Mouse (Mus musculus) lung, postnatal 0 days (tissue): ENCODE data around the gene 4933430I17Rik. TPM values are rescaled to one million over a fixed set of nuclear protein-coding genes. Genes with fewer than 3 reads are reported as not detected.

Experiments
- ATAC-seq: fragments of 200-750 bp; cut with Nextera tagmentation; 2 replicates; pipeline ENCODE4 v1.8.0; 2017; ENCODE audit warnings: moderate library complexity
- DNase-seq: peaks from one replicate; pipeline ENCODE4 v3.0.0-alpha.2; 2016; ENCODE audit warnings: low spot score
- H3K27ac ChIP-seq: fragments of 300-500 bp; sonication (generic); 2 replicates; pipeline ENCODE4 v1.5.1; 2014; ENCODE audit warnings: antibody characterized with exemption, mild to moderate bottlenecking, low read length, mixed read lengths
- H3K27me3 ChIP-seq: fragments of 300-500 bp; sonication (generic); replicated peaks from 2 replicates; pipeline ENCODE4 v1.6.1; 2014; ENCODE audit warnings: low read length, mixed read lengths; ENCODE audit not compliant: insufficient read depth
- H3K36me3 ChIP-seq: fragments of 300-500 bp; sonication (generic); 2 replicates; pipeline ENCODE4 v1.6.1; 2014; ENCODE audit warnings: low read length, mixed read lengths; ENCODE audit not compliant: insufficient read depth
- H3K4me1 ChIP-seq: fragments of 300-500 bp; sonication (generic); 2 replicates; pipeline ENCODE4 v1.6.1; 2014; ENCODE audit warnings: antibody characterized with exemption, low read depth, low read length, mixed read lengths; ENCODE audit not compliant: insufficient read depth
- H3K4me2 ChIP-seq: fragments of 300-500 bp; sonication (generic); replicated peaks from 2 replicates; pipeline ENCODE4 v1.6.1; 2014; ENCODE audit warnings: low read depth, mild to moderate bottlenecking, low read length, moderate library complexity, mixed read lengths
- H3K4me3 ChIP-seq: fragments of 300-500 bp; sonication (generic); 2 replicates; pipeline ENCODE4 v1.5.1; 2014; ENCODE audit warnings: low read depth, low read length
- H3K9ac ChIP-seq: fragments of 300-500 bp; sonication (generic); replicated peaks from 2 replicates; pipeline ENCODE4 v1.6.1; 2014; ENCODE audit warnings: low read depth, mild to moderate bottlenecking
- H3K9me3 ChIP-seq: fragments of 300-500 bp; sonication (generic); 2 replicates; pipeline ENCODE4 v1.6.1; 2016; ENCODE audit warnings: low read length, mixed read lengths
- CTCF ChIP-seq: IDR thresholded peaks from 2 replicates; pipeline ENCODE4 v1.5.1; 2016; ENCODE audit warnings: antibody characterized with exemption, mild to moderate bottlenecking
- EP300 ChIP-seq: IDR thresholded peaks from 2 replicates; pipeline ENCODE4 v1.6.1; 2016; ENCODE audit warnings: antibody characterized with exemption, mild to moderate bottlenecking, control low read depth
- WGBS: fragments of 180-500 bp; shearing (Covaris S2); extraction: QIAGEN DNeasy Blood & Tissue Kit; methylation state at CpG from one replicate; pipeline ENCODE4 v1.1.7; 2014; 5-methylcytosine and 5-hydroxymethylcytosine counted together
- polyA plus RNA-seq: library from polyadenylated mRNA; unstranded; fragments of >200 nt; fragmentation: Nextera tagmentation; extraction: Ambion mirVana; gene quantifications from 2 replicates; pipeline ENCODE4 v1.2.1, GENCODE M21; 2015

Gene 4933430I17Rik
- polyA plus RNA-seq, 1 experiment from 2014 or later = 0.21 TPM

DNA sequence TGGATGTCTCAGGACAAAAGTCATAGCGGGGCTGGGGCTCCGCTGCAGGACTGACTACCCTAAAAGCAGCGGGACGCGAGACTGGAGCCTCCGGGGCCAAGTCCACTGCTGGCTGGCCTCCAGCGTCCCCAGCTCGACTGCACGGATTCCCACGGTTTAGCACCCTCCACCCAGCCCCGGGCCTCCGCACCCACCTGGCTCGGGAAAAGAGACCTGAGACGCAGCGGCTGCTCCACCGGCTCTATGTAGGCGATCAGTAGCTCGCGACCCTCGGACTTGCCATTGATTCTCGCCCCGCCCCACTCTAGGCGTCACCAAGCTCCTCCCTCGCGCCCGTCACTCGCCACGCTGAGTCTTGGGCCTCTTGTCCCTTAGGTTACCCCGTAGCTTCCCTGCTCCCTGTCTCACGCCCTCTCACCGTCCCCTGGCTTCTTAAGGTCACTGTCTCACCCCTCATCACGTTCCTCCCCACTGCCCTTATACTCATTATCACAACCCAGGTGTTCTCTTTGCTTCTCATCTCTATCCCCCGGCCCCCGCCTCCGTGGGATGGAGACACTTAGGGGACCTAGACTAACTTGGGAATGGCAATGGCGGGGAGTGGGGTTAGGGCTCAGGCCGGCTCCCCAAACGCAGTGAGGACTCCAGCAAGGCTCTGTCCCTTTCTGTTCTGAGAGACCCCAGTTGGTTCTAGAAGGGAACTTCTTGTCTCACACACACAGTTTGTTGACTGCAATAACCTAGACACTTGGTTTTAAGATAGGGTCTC, 23.0 kb upstream of the 4933430I17Rik start:
- H3K9me3 ChIP-seq = no peaks in the 10 kb centered on the region
- peak overlapping the region; percentile 61 for H3K4me3 ChIP-seq
- H3K9ac ChIP-seq = peak overlapping the region; percentile 52
- under 1% methylated on average over 37 of the region's 38 CpGs for WGBS
- H3K27me3 ChIP-seq = no peaks in the 10 kb centered on the region
- DNase-seq (peak; percentile 94), ATAC-seq (peak; percentile 94)
- peak overlapping the region; percentile 84 for H3K4me2 ChIP-seq
- H3K36me3 ChIP-seq = no peaks in the 10 kb centered on the region
- no peak for TF ChIP-seq CTCF
- no peak for TF ChIP-seq EP300
- H3K4me1 ChIP-seq = peaks cover 8% of the 10 kb centered on the region; the same call in 1 of the 2 replicates
- peak overlapping the region; percentile 81 for H3K27ac ChIP-seq

DNA sequence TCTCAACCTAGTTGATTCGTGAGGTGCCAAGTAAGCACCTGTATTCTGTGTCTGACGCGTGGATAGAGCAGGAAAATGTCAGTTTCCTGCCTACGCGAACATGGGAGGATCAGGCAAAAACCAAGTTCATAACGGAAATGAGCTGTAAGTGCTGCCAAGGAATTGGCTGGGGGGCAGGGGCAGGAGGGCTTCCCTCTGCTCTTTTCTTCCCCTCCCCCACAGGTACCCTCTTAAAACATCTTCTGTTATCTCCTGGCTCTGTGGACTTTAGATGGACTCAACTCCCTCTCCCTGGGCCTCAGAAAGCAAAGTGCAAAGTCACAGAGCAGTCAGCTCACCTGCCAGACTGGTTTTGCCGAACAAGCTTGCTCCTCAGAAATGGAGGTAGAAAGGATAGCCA, 22.2 kb upstream of the 4933430I17Rik start:
- peak overlapping the region; percentile 81 for H3K27ac ChIP-seq
- H3K4me1 ChIP-seq = peaks cover 8% of the 10 kb centered on the region; the same call in 1 of the 2 replicates
- no peak overlapping the region for H3K4me3 ChIP-seq
- H3K9me3 ChIP-seq = no peaks in the 10 kb centered on the region
- TF ChIP-seq EP300 (no peak), CTCF (no peak)
- DNase-seq = no peak
- H3K4me2 ChIP-seq = no peak overlapping the region
- H3K36me3 ChIP-seq = no peaks in the 10 kb centered on the region
- H3K9ac ChIP-seq = no peak overlapping the region
- 18% methylated on average over 7 of the region's 7 CpGs for WGBS
- H3K27me3 ChIP-seq = no peaks in the 10 kb centered on the region
- no peak for ATAC-seq

DNA sequence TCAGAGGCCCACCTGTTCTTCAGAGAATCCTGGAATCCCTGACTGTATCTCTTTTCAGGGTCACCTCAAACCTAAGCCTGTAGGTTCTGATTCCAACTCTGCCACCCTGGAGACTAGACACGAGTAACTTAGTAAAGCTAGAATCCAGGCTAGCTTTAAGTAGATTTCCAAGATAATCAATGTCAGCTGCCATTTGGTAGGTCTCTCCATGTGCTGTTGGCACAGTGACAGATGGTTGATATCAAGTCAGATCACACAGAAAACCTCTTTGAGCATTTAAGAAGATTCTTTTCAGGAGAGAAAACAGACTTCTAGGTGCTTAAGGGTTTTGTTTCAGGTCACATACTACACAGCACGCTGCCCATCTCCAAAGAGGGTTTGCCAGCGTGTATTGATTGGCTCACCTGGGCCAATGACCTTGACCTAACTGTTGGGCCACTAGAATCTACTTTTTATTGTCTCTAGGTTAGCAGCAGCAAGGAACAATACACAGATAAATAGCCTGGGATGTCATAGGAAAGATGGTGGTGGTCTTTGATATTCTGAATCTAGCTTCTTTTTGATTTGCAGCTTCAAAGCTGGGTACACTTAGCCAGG, 21.7 kb upstream of the 4933430I17Rik start, which contains the start of gene Hdhd3:
TSS of gene Hdhd3 (minus strand) at position 94 of the 597 bp plus-strand sequence.
- peak within 1 kb of the TSS; percentile 61 for H3K4me3 ChIP-seq
- no peaks in the 10 kb centered on the region for H3K9me3 ChIP-seq
- H3K9ac ChIP-seq = peak within 1 kb of the TSS; percentile 52
- ATAC-seq = no peak
- no peaks in the 10 kb centered on the region for H3K27me3 ChIP-seq
- 67% methylated on average over 3 of the region's 3 CpGs for WGBS
- peak within 1 kb of the TSS; percentile 84 for H3K4me2 ChIP-seq
- 0 out of 2 replicates have a peak, but pooled peaks cover 4% of the 10 kb centered on the region for H3K36me3 ChIP-seq
- peak within 1 kb of the TSS; percentile 81 for H3K27ac ChIP-seq
- DNase-seq = no peak
- peaks cover 8% of the 10 kb centered on the region; the same call in 1 of the 2 replicates for H3K4me1 ChIP-seq
- TF ChIP-seq CTCF (no peak), EP300 (no peak)

DNA sequence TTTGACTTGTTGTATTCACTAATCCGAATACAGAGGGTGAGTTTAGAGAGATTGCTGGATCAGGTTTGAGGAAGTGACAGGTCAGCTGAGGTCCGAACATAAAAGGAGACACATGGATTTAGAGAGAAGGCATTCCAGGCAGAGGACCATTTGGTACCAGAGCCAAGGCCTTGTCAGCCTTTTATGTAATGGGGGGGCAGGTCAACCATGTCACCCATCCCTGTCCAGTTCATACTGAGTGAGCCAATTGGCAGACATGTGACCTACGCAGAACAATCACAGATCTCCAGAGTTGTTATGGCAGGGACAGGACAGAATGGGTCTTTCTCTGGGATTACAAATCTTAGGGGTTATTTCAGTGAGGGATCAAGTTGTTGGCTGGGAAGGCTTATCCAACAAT, 19.2 kb upstream of the 4933430I17Rik start:
- TF ChIP-seq CTCF (no peak), EP300 (no peak)
- DNase-seq (no peak), ATAC-seq (no peak)
- H3K36me3 ChIP-seq = peaks cover 23% of the 10 kb centered on the region; the same call in 1 of the 2 replicates
- no peak overlapping the region for H3K9ac ChIP-seq
- no peaks in the 10 kb centered on the region for H3K9me3 ChIP-seq
- no peak overlapping the region for H3K4me3 ChIP-seq
- no peak overlapping the region for H3K27ac ChIP-seq
- 78% methylated on average over 3 of the region's 3 CpGs for WGBS
- H3K4me2 ChIP-seq = no peak overlapping the region
- H3K4me1 ChIP-seq = peaks cover 4% of the 10 kb centered on the region; the same call in 1 of the 2 replicates
- no peaks in the 10 kb centered on the region for H3K27me3 ChIP-seq

DNA sequence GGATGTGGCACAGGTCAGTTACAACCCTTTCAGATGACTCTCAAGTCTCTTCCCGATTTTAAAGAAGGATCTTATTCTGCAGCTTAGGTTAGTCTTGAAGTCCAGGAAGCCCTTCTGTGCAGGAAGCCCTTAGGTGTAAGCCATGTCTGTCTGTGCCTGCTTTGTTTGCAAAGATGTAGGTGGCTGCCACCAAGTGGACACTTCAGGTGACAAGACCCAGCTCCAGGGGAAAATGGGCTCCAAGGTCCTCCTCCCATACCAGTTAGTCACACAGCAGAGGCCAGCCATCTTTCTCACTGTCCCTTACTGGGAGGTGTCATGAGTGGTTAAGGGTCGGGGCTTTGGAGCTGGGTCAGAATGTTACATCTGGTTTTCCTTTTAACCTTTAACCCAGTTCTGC, 18.4 kb upstream of the 4933430I17Rik start:
- DNase-seq = no peak
- TF ChIP-seq EP300 = no peak
- TF ChIP-seq CTCF = peak; percentile 55

DNA sequence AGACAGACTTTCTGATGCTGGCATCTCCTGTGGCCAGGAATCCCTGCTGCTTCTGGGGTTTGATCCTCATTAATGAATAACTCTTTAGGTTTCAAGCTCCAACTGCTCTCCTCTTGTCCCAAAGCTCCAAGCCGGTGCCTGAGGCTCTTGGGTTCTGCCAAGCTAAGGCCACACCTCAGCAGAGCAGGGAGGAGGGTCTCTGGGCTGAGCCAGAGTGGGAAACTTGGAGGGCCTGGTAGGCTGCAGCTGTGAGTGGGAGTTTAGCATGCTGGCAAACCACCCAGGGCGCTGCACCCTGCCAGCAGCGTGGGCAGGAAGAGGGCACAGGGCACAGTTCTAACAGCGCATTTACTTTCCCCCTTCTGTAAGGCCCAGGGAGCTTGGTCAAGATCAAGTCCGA, 16.3 kb upstream of the 4933430I17Rik start:
- H3K4me1 ChIP-seq = no peaks in the 10 kb centered on the region
- no peak overlapping the region for H3K4me2 ChIP-seq
- no peak overlapping the region for H3K27ac ChIP-seq
- H3K4me3 ChIP-seq = no peak overlapping the region
- DNase-seq (no peak), ATAC-seq (no peak)
- TF ChIP-seq EP300 (no peak), CTCF (no peak)
- H3K27me3 ChIP-seq = no peaks in the 10 kb centered on the region
- H3K36me3 ChIP-seq = peaks cover 43% of the 10 kb centered on the region; the same call in 1 of the 2 replicates
- 88% methylated on average over 5 of the region's 5 CpGs for WGBS
- no peak overlapping the region for H3K9ac ChIP-seq
- no peaks in the 10 kb centered on the region for H3K9me3 ChIP-seq

More for the DNA sequence above, 18.4 kb upstream of the 4933430I17Rik start:
- Histone ChIP-seq H3K36me3 (peaks cover 30% of the 10 kb centered on the region; the same call in 1 of the 2 replicates), H3K9ac (no peak overlapping the region), H3K27ac (no peak overlapping the region), H3K9me3 (no peaks in the 10 kb centered on the region), H3K4me2 (no peak overlapping the region), H3K4me3 (no peak overlapping the region), H3K27me3 (no peaks in the 10 kb centered on the region), H3K4me1 (peaks cover 3% of the 10 kb centered on the region; the same call in 1 of the 2 replicates)
- no peak for ATAC-seq
- WGBS = 45% methylated on average over 2 of the region's 2 CpGs
